Mouse (Mus musculus): ENCODE measurements at regions not wholly inside any gene's neighbourhood (a gene's known extent, or its start where the extent isn't known, plus 50 kb on each side); places are given as distances from the start of the nearest gene placed in this dataset.

DNA sequence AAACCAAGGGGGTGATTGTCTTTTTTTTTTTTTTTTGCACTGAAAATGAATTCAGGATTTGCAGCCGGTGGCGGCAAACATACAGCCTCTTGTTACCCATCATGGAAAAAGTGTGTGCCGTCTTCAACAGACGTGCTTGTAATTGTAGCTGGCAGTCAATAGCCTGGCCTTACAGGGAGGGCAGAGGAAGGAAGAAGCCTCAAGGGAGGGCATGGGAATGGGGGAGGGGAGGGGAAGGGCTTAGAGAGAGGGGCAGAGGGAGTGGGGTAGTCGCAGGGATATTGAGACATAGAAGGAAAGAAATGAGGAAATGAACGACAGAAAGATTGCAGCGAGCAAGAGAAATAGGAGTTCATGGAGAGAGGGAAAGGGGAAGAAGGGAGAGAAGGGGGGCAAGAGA lies 137.4 kb upstream of the Zc3h12a start:
- TF ChIP-seq POLR2A (IDR thresholded peaks at IDR 0.05; ENCODE audit: insufficient read depth, low read depth, low read length) = no peak
- no peak for TF ChIP-seq CTCF (IDR thresholded peaks at IDR 0.05; ENCODE audit: insufficient read depth, low read depth, low read length)
- WGBS = 26% methylated on average over 7 of the region's 7 CpGs
- Histone ChIP-seq H3K27ac (ENCODE audit: insufficient read depth, low read depth, low read length) (no peak overlapping the region), H3K4me1 (ENCODE audit: control insufficient read depth, insufficient read depth, low read length) (peaks cover 29% of the 10 kb centered on the region), H3K4me3 (ENCODE audit: insufficient read depth, low read depth, low read length) (no peak overlapping the region)

DNA sequence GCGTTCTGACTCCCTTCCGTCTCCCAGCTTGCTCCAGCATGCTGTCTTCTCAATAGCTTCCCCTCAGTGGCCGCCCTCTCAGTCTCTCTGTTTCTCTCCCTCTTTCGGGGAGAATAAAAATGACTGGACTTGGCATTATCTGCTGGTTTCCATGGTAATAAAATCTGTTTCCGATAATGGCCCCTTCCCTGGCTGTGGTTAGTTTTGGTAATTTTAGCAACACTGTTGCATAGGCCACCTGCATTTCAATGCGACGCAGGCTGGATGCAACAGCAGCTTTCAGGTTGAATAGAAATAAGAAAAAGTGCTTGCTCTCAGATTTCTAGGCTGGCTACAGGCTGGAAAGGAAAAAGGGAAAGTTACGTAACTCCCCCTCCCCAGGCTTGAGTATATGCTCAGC lies 133.9 kb upstream of the Zc3h12a start:
- no peak overlapping the region for H3K27ac ChIP-seq (ENCODE audit: insufficient read depth, low read depth, low read length)
- H3K4me1 ChIP-seq (ENCODE audit: control insufficient read depth, insufficient read depth, low read length) = peaks cover 31% of the 10 kb centered on the region
- H3K4me3 ChIP-seq (ENCODE audit: insufficient read depth, low read depth, low read length) = no peak overlapping the region
- TF ChIP-seq POLR2A (IDR thresholded peaks at IDR 0.05; ENCODE audit: insufficient read depth, low read depth, low read length) (no peak), CTCF (IDR thresholded peaks at IDR 0.05; ENCODE audit: insufficient read depth, low read depth, low read length) (no peak)
- 33% methylated on average over 8 of the region's 8 CpGs for WGBS

DNA sequence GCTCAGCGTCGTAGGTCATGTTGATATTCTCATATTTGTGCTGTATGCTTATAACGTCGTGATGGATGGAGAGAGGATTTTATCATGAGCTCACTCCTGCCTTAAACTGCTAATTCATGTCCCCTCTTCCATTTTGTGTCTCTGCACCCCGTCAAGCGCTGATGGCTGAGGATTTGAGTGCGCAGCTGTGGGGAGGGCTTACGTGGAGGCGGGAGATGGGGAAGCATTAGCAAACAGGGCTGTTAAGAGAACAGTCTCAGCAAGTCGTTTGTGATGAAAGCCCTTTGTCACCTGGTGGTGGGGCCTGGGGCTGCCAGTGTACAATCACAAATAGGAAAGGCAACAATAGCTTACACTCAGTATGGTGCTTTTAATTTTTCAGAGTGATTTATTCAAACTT lies 131.7 kb upstream of the Zc3h12a start:
- Histone ChIP-seq H3K4me3 (ENCODE audit: insufficient read depth, low read depth, low read length) (no peak overlapping the region), H3K4me1 (ENCODE audit: control insufficient read depth, insufficient read depth, low read length) (peaks cover 21% of the 10 kb centered on the region), H3K27ac (ENCODE audit: insufficient read depth, low read depth, low read length) (no peak overlapping the region)
- WGBS = 34% methylated on average over 10 of the region's 10 CpGs
- TF ChIP-seq POLR2A (IDR thresholded peaks at IDR 0.05; ENCODE audit: insufficient read depth, low read depth, low read length) = no peak
- no peak for TF ChIP-seq CTCF (IDR thresholded peaks at IDR 0.05; ENCODE audit: insufficient read depth, low read depth, low read length)

DNA sequence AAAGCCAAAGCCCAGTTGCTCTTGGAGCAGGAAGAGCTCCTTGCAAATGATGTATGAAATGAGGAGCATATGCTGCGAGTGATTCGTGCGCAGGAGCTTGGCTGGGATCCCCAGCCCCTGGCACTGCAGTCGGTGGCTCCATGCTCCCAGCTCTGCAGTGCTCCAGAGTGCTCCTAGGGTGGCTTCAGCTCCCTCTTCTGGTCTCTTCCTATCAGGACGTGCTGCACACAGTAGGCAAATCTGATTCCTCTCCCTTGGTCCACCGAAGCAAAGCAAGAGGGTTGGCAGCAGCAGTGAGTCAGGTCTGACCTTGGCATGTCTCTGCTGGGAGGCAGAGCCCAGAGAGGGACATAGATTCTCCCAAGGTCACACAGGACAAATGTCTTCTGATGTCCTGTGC lies 130.3 kb upstream of the Zc3h12a start:
- TF ChIP-seq POLR2A (IDR thresholded peaks at IDR 0.05; ENCODE audit: insufficient read depth, low read depth, low read length) (no peak), CTCF (IDR thresholded peaks at IDR 0.05; ENCODE audit: insufficient read depth, low read depth, low read length) (no peak)
- H3K4me1 ChIP-seq (ENCODE audit: control insufficient read depth, insufficient read depth, low read length) = peaks cover 22% of the 10 kb centered on the region
- 53% methylated on average over 6 of the region's 6 CpGs for WGBS
- no peak overlapping the region for H3K4me3 ChIP-seq (ENCODE audit: insufficient read depth, low read depth, low read length)
- H3K27ac ChIP-seq (ENCODE audit: insufficient read depth, low read depth, low read length) = no peak overlapping the region

DNA sequence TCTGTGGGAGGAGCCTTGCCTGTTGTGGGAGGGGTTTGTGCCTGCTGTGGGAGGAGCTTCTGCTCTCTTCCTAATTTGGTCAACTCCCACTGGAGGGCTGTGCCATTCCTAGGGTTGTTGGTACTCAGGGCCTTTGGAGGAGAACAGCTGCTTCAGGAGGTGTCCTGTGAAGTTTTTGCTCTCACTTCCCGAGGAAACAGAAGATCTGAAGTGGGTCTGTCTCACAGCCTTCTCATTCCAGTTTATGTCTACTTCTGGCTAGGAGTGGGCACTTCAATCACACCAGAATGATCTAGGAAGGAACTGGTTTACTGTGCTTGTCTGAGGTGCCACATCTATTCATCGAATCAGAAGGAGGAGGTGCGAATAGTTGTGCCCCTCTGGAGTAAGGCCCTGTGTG lies 125.5 kb upstream of the Zc3h12a start:
- Histone ChIP-seq H3K27ac (ENCODE audit: insufficient read depth, low read depth, low read length) (no peak overlapping the region), H3K4me3 (ENCODE audit: insufficient read depth, low read depth, low read length) (no peak overlapping the region), H3K4me1 (ENCODE audit: control insufficient read depth, insufficient read depth, low read length) (peaks cover 15% of the 10 kb centered on the region)
- no peak for TF ChIP-seq POLR2A (IDR thresholded peaks at IDR 0.05; ENCODE audit: insufficient read depth, low read depth, low read length)
- TF ChIP-seq CTCF (IDR thresholded peaks at IDR 0.05; ENCODE audit: insufficient read depth, low read depth, low read length) = no peak
- WGBS = 87% methylated on average over 3 of the region's 3 CpGs

DNA sequence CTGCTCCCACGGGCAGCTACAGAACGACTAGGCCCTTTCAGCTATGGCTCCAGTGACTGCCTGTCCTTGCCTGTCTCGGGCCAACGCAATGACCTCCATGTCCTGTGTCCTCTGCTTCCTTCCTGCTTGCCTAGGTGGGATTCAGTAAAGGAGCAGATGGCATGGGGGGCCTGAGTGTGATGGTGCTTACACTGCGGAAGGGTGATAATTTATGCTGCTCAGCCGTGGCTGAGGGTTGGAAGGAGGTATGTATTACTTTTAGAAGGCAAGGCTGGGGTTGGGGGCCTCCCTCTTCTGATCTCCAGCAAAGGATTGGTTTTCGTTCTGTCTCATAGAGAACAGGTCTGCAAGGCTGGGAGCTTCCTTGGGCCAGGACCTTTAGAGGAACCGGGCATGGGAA lies 124.6 kb upstream of the Zc3h12a start:
- Histone ChIP-seq H3K4me3 (ENCODE audit: insufficient read depth, low read depth, low read length) (no peak overlapping the region), H3K4me1 (ENCODE audit: control insufficient read depth, insufficient read depth, low read length) (peaks cover 15% of the 10 kb centered on the region), H3K27ac (ENCODE audit: insufficient read depth, low read depth, low read length) (no peak overlapping the region)
- no peak for TF ChIP-seq POLR2A (IDR thresholded peaks at IDR 0.05; ENCODE audit: insufficient read depth, low read depth, low read length)
- TF ChIP-seq CTCF (IDR thresholded peaks at IDR 0.05; ENCODE audit: insufficient read depth, low read depth, low read length) = no peak
- WGBS = 89% methylated on average over 8 of the region's 8 CpGs

DNA sequence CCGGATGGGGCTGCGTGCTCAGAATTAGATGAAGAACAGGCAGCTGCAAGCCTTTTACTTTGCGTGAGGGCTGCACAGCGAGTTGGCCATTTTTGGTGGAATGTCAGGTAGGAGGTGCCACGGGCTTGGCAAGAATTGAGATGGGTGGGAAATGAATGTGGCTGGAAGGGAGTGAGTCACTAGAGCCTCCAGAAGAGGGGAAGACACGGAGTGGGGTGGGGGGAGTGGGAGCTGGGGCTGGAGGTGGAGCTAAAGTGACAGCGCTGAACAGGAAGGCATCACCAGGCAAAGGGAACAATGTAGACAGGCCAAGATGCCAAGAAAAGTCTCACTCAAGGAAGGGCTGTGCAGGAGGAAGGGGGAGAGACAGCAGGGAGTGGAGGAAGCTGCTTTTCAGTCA lies 121.4 kb upstream of the Zc3h12a start:
- no peak overlapping the region for H3K4me3 ChIP-seq (ENCODE audit: insufficient read depth, low read depth, low read length)
- no peak overlapping the region for H3K27ac ChIP-seq (ENCODE audit: insufficient read depth, low read depth, low read length)
- TF ChIP-seq POLR2A (IDR thresholded peaks at IDR 0.05; ENCODE audit: insufficient read depth, low read depth, low read length) (no peak), CTCF (IDR thresholded peaks at IDR 0.05; ENCODE audit: insufficient read depth, low read depth, low read length) (no peak)
- 33% methylated on average over 7 of the region's 7 CpGs for WGBS
- H3K4me1 ChIP-seq (ENCODE audit: control insufficient read depth, insufficient read depth, low read length) = peaks cover 11% of the 10 kb centered on the region

DNA sequence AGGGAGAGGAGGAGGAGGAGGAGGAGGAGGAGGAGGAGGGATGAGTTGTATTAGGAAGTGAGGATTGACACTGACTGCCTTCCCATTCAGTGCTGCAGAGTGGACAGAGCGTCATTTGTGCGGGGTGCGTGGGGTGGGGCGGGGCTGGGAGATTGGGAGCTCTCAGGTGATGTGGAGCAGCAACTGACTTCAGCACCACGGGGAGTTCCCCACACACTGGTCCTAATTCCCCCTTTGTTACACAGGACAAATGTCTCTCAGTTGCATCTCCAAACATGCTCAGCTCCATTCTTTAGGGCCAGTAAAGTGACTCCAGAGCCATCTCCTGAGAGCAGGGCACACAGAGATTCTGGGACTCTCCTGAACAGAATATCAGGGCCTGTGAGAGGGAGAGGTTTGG lies 118.5 kb upstream of the Zc3h12a start:
- H3K27ac ChIP-seq (ENCODE audit: insufficient read depth, low read depth, low read length) = no peak overlapping the region
- WGBS = 45% methylated on average over 5 of the region's 5 CpGs
- peaks cover 21% of the 10 kb centered on the region for H3K4me1 ChIP-seq (ENCODE audit: control insufficient read depth, insufficient read depth, low read length)
- H3K4me3 ChIP-seq (ENCODE audit: insufficient read depth, low read depth, low read length) = no peak overlapping the region
- TF ChIP-seq CTCF (IDR thresholded peaks at IDR 0.05; ENCODE audit: insufficient read depth, low read depth, low read length) = no peak
- no peak for TF ChIP-seq POLR2A (IDR thresholded peaks at IDR 0.05; ENCODE audit: insufficient read depth, low read depth, low read length)

DNA sequence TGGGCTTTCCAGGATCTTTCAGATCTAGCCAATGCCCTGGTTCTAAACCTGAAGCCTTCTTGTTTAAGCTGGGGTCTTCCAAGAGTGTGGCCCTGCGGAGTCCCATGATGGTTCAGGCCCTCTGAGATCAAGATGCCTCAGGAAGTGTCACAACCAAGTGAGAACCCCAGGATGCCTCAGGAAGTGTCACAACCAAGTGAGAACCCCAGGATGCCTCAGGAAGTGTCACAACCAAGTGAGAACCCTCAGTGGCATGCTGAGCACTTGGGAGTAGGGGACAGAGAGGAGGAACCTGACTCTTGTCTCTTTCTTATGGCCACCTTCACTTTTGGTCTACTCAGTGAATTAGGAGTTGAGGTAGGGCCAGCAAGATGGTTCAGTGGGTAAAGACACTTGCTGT lies 114.9 kb upstream of the Zc3h12a start:
- Histone ChIP-seq H3K4me3 (ENCODE audit: insufficient read depth, low read depth, low read length) (no peak overlapping the region), H3K4me1 (ENCODE audit: control insufficient read depth, insufficient read depth, low read length) (peaks cover 9% of the 10 kb centered on the region; the same call in 1 of the 2 replicates), H3K27ac (ENCODE audit: insufficient read depth, low read depth, low read length) (no peak overlapping the region)
- 92% methylated on average over 1 of the region's 1 CpGs for WGBS
- no peak for TF ChIP-seq POLR2A (IDR thresholded peaks at IDR 0.05; ENCODE audit: insufficient read depth, low read depth, low read length)
- TF ChIP-seq CTCF (IDR thresholded peaks at IDR 0.05; ENCODE audit: insufficient read depth, low read depth, low read length) = no peak
